Mouse (Mus musculus): ENCODE data around the gene 1700028P14Rik. TPM values are rescaled to one million over a fixed set of nuclear protein-coding genes. Genes with fewer than 3 reads are reported as not detected.

1700028P14Rik gene
- polyA plus RNA-seq, 1 experiment from 2014 or later: not detected

- Histone ChIP-seq H3K27ac (no peak overlapping the region), H3K4me3 (replicated peaks) (no peak overlapping the region), H3K4me1 (replicated peaks) (no peaks in the 10 kb centered on the region), H3K36me3 (no peaks in the 10 kb centered on the region), H3K9ac (no peak overlapping the region), H3K4me2 (no peak overlapping the region), H3K9me3 (replicated peaks) (no peaks in the 10 kb centered on the region), H3K27me3 (no peaks in the 10 kb centered on the region)
- DNase-seq (no peak), ATAC-seq (ENCODE audit: low read depth) (no peak)
- WGBS (ENCODE audit: insufficient replicate concordance): 64% methylated on average over 4 of the region's 4 CpGs
Measured at GRCm38 (mm10) chr19:23658350-23658749, 5.7 kb upstream of the 1700028P14Rik start.

GRCm38 (mm10) chr19:23657261-23657932, 4.8 kb upstream of the 1700028P14Rik start:
- Histone ChIP-seq H3K36me3 (no peaks in the 10 kb centered on the region), H3K27ac (no peak overlapping the region), H3K4me1 (replicated peaks) (no peaks in the 10 kb centered on the region), H3K4me2 (no peak overlapping the region), H3K4me3 (replicated peaks) (no peak overlapping the region), H3K9ac (no peak overlapping the region), H3K27me3 (no peaks in the 10 kb centered on the region), H3K9me3 (replicated peaks) (no peaks in the 10 kb centered on the region)
- DNase-seq (no peak), ATAC-seq (ENCODE audit: low read depth) (no peak)
- WGBS (ENCODE audit: insufficient replicate concordance): 41% methylated on average over 12 of the region's 12 CpGs

- Histone ChIP-seq H3K9ac (no peak overlapping the region), H3K27me3 (no peaks in the 10 kb centered on the region), H3K4me3 (replicated peaks) (no peak overlapping the region), H3K4me1 (replicated peaks) (no peaks in the 10 kb centered on the region), H3K4me2 (no peak overlapping the region), H3K9me3 (replicated peaks) (no peaks in the 10 kb centered on the region), H3K36me3 (no peaks in the 10 kb centered on the region), H3K27ac (no peak overlapping the region)
- 80% methylated on average over 5 of the region's 5 CpGs for WGBS (ENCODE audit: insufficient replicate concordance)
- DNase-seq: no peak
- ATAC-seq (ENCODE audit: low read depth): no peak
Measured at GRCm38 (mm10) chr19:23653154-23653553, 542 bp upstream of the 1700028P14Rik start.

- Histone ChIP-seq H3K4me1 (replicated peaks) (no peaks in the 10 kb centered on the region), H3K9me3 (replicated peaks) (no peaks in the 10 kb centered on the region), H3K9ac (no peak overlapping the region), H3K36me3 (no peaks in the 10 kb centered on the region), H3K27ac (no peak overlapping the region), H3K4me2 (no peak overlapping the region), H3K27me3 (no peaks in the 10 kb centered on the region), H3K4me3 (replicated peaks) (no peak overlapping the region)
- DNase-seq: no peak
- 72% methylated on average over 7 of the region's 7 CpGs for WGBS (ENCODE audit: insufficient replicate concordance)
- ATAC-seq (ENCODE audit: low read depth): no peak
Measured at GRCm38 (mm10) chr19:23647308-23647707, 5.3 kb downstream of the 1700028P14Rik start.

DNA sequence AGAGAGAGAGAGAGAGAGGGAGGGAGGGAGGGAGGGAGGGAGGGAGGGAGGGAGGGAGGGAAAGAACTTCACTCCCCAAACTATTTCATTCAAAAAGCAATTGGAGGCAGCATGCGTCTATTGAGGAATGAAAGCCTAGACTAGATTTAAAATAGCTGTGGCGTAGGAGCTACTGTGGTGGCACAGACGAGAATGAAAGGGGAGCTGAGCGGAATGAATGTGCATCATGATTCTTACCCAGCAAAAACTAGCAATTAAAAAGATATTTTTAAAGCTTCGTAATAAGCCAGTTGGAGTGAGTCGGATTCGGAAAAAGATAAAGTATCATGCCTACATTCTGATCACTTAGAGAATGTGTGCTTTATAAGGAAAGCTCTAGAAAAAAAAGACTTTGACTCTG, 7.3 kb downstream of the 1700028P14Rik start:
- no peaks in the 10 kb centered on the region for H3K9me3 ChIP-seq (replicated peaks)
- H3K36me3 ChIP-seq: no peaks in the 10 kb centered on the region
- H3K4me2 ChIP-seq: no peak overlapping the region
- no peak overlapping the region for H3K27ac ChIP-seq
- DNase-seq (no peak), ATAC-seq (ENCODE audit: low read depth) (no peak)
- H3K4me3 ChIP-seq (replicated peaks): no peak overlapping the region
- no peaks in the 10 kb centered on the region for H3K4me1 ChIP-seq (replicated peaks)
- no peak overlapping the region for H3K9ac ChIP-seq
- H3K27me3 ChIP-seq: no peaks in the 10 kb centered on the region
- 73% methylated on average over 7 of the region's 7 CpGs for WGBS (ENCODE audit: insufficient replicate concordance)

DNA sequence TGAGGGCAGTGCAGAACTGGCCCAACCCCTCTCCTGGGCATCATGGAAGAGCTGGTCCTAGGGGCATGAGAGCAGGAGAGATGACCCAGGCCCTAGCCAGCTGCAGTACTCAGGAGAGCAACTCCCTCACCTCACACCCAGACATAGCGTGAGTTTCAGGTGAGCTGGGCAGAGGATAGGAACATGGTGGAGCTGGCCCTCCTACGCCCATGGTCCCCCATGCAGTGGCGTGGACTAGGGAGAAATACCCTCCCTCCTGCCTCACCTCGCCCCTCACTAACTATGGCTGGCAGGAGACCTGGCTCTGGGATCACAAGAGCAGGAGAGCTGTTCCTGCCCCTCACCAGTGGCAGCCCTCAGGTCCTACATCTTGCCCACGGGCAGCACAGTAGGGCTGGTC, 8.8 kb downstream of the 1700028P14Rik start:
- Histone ChIP-seq H3K27ac (no peak overlapping the region), H3K4me2 (no peak overlapping the region), H3K4me1 (replicated peaks) (no peaks in the 10 kb centered on the region), H3K36me3 (no peaks in the 10 kb centered on the region), H3K9me3 (replicated peaks) (no peaks in the 10 kb centered on the region), H3K27me3 (no peaks in the 10 kb centered on the region), H3K9ac (no peak overlapping the region), H3K4me3 (replicated peaks) (no peak overlapping the region)
- 74% methylated on average over 5 of the region's 5 CpGs for WGBS (ENCODE audit: insufficient replicate concordance)
- ATAC-seq (ENCODE audit: low read depth) (no peak), DNase-seq (no peak)

DNA sequence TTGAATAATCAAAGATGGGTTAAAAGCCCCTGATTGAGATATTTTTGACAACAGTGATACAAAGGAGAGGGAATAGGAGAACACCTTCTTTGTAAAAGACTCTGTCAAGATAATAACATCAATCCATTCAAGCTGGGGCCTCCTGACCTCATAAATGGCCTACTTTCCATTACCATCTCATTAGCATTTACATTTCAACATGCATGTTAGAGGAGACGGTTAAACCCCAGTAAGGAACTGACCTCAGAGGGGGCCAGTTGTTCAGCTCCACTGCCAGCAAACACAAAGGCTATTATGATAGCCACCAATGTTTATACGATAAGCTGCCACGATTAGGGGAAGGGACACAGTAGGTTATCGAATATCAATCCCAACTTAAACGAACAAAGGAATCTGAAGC, 15.8 kb downstream of the 1700028P14Rik start:
- no peak overlapping the region for H3K4me2 ChIP-seq
- no peak overlapping the region for H3K27ac ChIP-seq
- no peaks in the 10 kb centered on the region for H3K36me3 ChIP-seq
- 76% methylated on average over 5 of the region's 5 CpGs for WGBS (ENCODE audit: insufficient replicate concordance)
- ATAC-seq (ENCODE audit: low read depth) (no peak), DNase-seq (no peak)
- no peak overlapping the region for H3K9ac ChIP-seq
- H3K27me3 ChIP-seq: no peaks in the 10 kb centered on the region
- H3K9me3 ChIP-seq (replicated peaks): no peaks in the 10 kb centered on the region
- no peak overlapping the region for H3K4me3 ChIP-seq (replicated peaks)
- no peaks in the 10 kb centered on the region for H3K4me1 ChIP-seq (replicated peaks)

GRCm38 (mm10) chr19:23631611-23632492, 20.8 kb downstream of the 1700028P14Rik start:
- no peaks in the 10 kb centered on the region for H3K27me3 ChIP-seq

GRCm38 (mm10) chr19:23614268-23614667, 38.3 kb downstream of the 1700028P14Rik start:
- Histone ChIP-seq H3K9ac (no peak overlapping the region), H3K27ac (no peak overlapping the region), H3K4me2 (no peak overlapping the region), H3K4me3 (replicated peaks) (no peak overlapping the region), H3K36me3 (no peaks in the 10 kb centered on the region), H3K4me1 (replicated peaks) (no peaks in the 10 kb centered on the region), H3K27me3 (no peaks in the 10 kb centered on the region), H3K9me3 (replicated peaks) (no peaks in the 10 kb centered on the region)
- WGBS (ENCODE audit: insufficient replicate concordance): 64% methylated on average over 7 of the region's 7 CpGs
- DNase-seq (no peak), ATAC-seq (ENCODE audit: low read depth) (no peak)

More at GRCm38 (mm10) chr19:23631611-23632492, 20.8 kb downstream of the 1700028P14Rik start:
- no peak overlapping the region for H3K9ac ChIP-seq
- no peak for ATAC-seq (ENCODE audit: low read depth)
- H3K4me1 ChIP-seq (replicated peaks): no peaks in the 10 kb centered on the region
- DNase-seq: no peak
- WGBS (ENCODE audit: insufficient replicate concordance): 69% methylated on average over 11 of the region's 11 CpGs
- no peaks in the 10 kb centered on the region for H3K9me3 ChIP-seq (replicated peaks)
- H3K27ac ChIP-seq: no peak overlapping the region
- H3K36me3 ChIP-seq: no peaks in the 10 kb centered on the region
- no peak overlapping the region for H3K4me2 ChIP-seq
- no peak overlapping the region for H3K4me3 ChIP-seq (replicated peaks)

DNA sequence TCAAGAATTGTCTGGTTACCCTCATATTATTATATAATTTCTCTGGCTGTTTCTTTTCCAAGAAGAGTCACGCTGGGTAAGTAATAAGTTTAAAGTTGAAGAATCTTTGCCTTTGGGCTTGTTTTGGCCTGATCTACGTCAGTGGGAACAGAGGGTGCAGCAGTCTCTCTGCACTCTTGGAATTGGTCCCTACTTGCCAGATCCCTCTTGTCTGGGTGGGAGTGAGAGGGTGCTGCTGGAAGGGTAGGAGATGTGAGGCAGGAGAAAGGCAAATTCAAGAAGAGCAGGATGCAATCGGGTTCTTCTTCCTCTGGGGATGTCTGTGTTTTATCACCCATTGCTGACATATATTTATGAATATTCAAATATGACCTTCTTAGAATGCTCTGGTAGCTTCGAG, 42.9 kb downstream of the 1700028P14Rik start:
- H3K27ac ChIP-seq: no peak overlapping the region
- no peak overlapping the region for H3K4me2 ChIP-seq
- no peaks in the 10 kb centered on the region for H3K36me3 ChIP-seq
- H3K4me3 ChIP-seq (replicated peaks): no peak overlapping the region
- ATAC-seq (ENCODE audit: low read depth) (no peak), DNase-seq (no peak)
- no peak overlapping the region for H3K9ac ChIP-seq
- 53% methylated on average over 4 of the region's 4 CpGs for WGBS (ENCODE audit: insufficient replicate concordance)
- no peaks in the 10 kb centered on the region for H3K4me1 ChIP-seq (replicated peaks)
- no peaks in the 10 kb centered on the region for H3K27me3 ChIP-seq
- H3K9me3 ChIP-seq (replicated peaks): no peaks in the 10 kb centered on the region

DNA sequence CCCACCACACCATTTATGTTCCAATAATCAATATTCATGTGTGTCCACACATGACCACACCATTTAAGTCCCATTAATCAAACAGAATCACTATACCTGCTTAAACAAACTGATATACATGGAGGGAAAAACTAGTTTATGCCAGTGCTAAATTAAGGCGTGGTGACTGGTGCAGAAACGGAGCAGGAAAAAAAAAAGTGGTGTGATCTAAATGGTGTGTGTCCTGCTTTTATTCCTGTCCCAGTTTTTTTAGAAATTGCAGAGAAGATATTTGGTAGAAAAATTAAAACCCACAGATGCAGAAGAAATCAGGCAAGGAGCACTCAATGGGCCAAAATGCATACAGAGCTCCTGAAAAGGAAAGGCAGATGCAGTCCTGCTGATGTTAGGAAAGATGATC, 44.7 kb downstream of the 1700028P14Rik start:
- no peaks in the 10 kb centered on the region for H3K4me1 ChIP-seq (replicated peaks)
- H3K4me3 ChIP-seq (replicated peaks): no peak overlapping the region
- H3K27me3 ChIP-seq: no peaks in the 10 kb centered on the region
- DNase-seq (no peak), ATAC-seq (ENCODE audit: low read depth) (no peak)
- WGBS (ENCODE audit: insufficient replicate concordance): 61% methylated on average over 2 of the region's 2 CpGs
- no peaks in the 10 kb centered on the region for H3K36me3 ChIP-seq
- no peak overlapping the region for H3K4me2 ChIP-seq
- no peak overlapping the region for H3K9ac ChIP-seq
- no peak overlapping the region for H3K27ac ChIP-seq
- H3K9me3 ChIP-seq (replicated peaks): no peaks in the 10 kb centered on the region

Measured in liver, embryonic 13.5 days (tissue).